Mouse (Mus musculus) midbrain, embryonic 12.5 days (tissue): ENCODE results near the gene Tex35. TPM values are rescaled to one million over a fixed set of nuclear protein-coding genes. Genes with fewer than 3 reads are reported as not detected.

Experiments used
- polyA plus RNA-seq: library from polyadenylated mRNA; unstranded; fragments of >200 nt; fragmentation: Nextera tagmentation; extraction: Ambion mirVana; gene quantifications from 2 replicates; pipeline ENCODE4 v1.2.1, GENCODE M21; 2016

The Tex35 gene
- polyA plus RNA-seq, 1 experiment from 2014 or later = not detected

Other genes with a start within 250 kb of the Tex35 start
- 112 and 125 TPM in 2 replicates for gene Ralgps2, start 169.1 kb downstream of the Tex35 start, polyA plus RNA-seq